Mouse (Mus musculus) thymus, postnatal 0 days (tissue): ENCODE measurements around the gene Psma5. TPM values are rescaled to one million over a fixed set of nuclear protein-coding genes. Genes with fewer than 3 reads are reported as not detected.

Experiments
- DNase-seq: peaks from one replicate; pipeline ENCODE4 v3.0.0-alpha.2; 2015; ENCODE audit warnings: low spot score
- polyA plus RNA-seq: library from polyadenylated mRNA; unstranded; fragments of >200 nt; fragmentation: Nextera tagmentation; extraction: Ambion mirVana; gene quantifications from 2 replicates; pipeline ENCODE4 v1.2.1, GENCODE M21; 2015

Gene Psma5
- polyA plus RNA-seq, 1 experiment from 2014 or later: 311 TPM

DNA sequence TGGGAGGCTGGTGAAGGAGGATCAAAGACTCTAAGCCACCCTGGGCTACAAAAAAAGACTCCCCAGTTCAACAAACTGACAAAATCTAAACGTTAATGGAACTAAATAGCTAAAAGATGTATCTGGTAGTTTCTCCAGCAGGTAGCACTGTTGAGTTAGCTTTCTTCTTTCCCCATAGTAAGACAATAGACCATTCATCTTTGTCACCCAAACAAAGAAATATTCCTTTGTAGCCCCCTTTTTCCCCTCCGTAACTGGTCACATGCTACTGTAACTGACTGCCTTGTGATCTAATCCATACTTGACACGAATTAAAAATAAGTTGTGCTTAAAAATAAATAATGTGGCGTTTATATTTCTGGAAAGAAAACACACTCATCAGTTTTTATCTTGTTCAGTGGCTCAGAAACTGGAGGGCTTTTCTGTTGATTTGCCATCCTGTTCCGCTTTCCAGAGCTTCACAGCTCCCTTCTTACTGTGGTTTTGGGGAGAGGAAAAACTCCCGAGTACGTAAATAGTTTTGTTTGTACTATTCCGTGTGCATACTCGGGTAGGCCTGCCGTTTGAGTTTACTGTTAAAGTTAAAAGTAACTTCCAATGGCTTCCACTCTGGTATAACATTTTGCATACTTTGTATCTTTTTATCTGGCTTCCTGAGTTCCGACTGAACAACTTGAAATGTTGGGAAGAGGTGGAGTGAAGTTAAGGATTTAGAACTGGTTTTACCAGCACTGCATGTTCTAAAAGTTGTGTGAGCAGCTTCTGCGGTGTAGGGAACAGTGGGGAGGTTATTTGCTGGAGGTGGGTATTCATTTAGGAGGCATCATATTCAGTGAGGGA lies 25.9 kb downstream of the Psma5 start:
- DNase-seq: peak; percentile 62

- no peak for DNase-seq
Measured at GRCm38 (mm10) chr3:108283241-108283561, 26.5 kb downstream of the Psma5 start.

- DNase-seq: peak; percentile 91
Measured at GRCm38 (mm10) chr3:108283781-108284601, 27.3 kb downstream of the Psma5 start, which contains the start of gene Sort1. Sort1 (plus strand) TSS chr3:108284082.

DNA sequence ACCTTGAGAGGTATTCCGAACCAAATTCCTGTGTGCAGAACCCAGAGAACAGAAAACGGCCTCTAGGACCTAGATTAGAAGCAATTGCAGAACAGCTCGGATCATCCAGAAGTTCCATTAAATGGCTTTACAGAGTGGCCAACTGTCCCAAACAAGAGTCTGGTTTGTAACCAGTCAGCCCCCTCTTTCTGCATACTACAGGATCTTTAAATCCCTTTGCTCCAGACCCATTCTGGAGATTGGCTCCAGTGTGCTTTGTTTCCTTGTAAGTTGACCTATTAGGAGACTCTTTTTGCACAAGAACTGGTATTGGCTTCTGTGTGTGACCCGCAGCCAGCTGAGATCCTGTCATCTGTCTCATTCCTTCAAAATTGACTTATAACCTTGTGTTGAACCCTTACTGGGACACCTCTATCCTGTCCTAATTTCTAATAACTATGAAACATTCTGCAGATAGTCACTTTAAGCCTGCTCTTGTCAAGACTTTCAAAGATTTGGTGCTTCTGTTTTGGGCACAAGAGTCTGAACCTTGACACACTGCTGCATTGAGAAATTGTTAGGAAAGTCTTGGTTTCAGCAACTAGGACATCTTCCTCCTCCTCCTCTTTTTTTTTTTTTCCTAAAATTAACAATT lies 28.5 kb downstream of the Psma5 start:
- no peak for DNase-seq

GRCm38 (mm10) chr3:108286671-108287439 lies 30.1 kb downstream of the Psma5 start:
- no peak for DNase-seq

DNA sequence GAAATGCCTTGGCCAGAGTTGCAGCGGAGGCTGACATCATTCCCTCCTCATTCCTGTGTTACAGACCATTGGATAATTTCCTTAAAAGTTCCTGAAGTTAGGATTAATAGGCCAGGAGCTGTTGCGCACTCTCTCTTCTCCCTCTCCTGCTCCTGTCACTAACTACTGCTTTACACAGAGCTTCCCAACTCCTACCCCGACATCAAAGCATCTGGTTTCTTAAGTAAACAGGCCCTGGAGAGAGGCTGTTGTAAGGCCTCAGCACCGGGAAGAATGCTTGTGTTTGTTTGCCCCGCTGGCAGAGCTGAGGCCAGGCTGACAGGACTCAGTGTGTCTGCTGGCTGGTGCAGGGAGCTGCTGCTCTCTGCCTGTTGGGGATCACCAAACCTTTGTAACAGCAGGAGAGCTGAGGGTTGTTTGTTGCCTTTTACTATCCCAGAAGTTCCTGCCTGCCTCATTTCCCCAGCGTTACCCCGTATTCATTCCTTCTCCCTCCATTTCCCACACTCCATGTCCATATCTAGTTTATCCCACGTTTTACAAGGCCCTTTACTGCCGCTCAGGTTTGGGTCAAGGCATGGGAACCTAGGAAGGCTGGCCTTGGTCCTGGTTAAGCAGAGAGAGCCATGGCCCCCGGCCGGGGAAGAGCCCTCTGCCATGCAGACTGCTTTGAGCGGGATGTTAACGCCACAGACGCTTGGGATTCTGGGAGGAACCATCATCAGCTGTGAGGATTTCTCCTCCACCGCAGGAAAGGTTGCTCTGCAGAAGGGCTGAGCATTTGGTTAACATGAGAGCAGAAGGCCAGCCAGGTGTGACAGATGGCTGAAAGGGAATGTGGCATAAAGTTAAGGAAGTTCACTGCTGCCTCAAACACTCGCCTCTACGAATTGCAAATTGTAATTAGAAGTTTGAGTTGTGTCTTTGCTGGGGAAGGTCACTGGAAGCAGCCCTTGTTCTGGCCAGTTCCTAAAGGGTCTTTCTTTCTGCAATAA lies 31.4 kb downstream of the Psma5 start:
- DNase-seq: no peak

GRCm38 (mm10) chr3:108289311-108290130 lies 32.8 kb downstream of the Psma5 start:
- no peak for DNase-seq

- DNase-seq: no peak
Measured at GRCm38 (mm10) chr3:108291036-108291799, 34.5 kb downstream of the Psma5 start.

- DNase-seq: no peak
Measured at GRCm38 (mm10) chr3:108294398-108294797, 37.7 kb downstream of the Psma5 start.

DNA sequence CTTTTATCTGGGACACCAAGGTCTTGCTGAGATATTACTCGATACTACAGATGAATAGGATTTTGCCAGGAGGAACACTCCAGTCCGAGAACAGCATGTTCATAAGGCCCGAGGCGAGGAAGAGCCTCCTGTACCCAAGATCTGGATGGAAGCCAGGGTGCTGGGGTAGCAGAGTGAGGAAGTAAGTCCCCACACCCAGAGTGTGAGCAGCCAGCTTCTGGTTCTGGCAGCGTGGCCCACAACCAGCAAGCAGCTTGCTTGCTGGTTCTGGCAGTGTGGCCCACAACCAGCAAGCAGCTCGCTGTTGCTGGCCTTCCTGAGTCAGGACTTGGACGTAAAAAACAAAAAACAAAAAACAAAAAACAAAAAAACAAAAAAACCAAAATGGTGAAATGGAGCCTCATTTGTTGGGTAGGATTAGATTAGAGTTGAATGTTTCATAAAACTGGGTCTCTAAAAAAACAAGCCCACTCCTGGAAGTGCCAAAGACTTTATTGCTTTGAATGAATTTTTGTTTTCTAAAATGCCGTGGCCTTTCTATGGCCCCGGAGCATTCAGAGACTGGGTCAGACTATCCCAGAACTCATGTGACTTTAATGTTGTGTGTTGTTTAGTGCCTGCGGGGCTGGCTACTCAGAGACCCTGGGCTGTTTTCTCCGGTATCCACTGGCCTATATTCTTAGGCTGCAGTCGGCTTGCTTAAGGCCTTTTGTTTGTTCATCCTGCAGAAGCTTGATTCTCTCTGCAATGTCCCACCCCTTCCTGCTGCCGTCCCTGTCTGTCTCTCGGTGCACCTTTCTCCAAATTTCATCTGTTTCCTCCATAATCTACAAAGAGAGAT lies 38.9 kb downstream of the Psma5 start:
- peak; percentile 7 for DNase-seq

DNA sequence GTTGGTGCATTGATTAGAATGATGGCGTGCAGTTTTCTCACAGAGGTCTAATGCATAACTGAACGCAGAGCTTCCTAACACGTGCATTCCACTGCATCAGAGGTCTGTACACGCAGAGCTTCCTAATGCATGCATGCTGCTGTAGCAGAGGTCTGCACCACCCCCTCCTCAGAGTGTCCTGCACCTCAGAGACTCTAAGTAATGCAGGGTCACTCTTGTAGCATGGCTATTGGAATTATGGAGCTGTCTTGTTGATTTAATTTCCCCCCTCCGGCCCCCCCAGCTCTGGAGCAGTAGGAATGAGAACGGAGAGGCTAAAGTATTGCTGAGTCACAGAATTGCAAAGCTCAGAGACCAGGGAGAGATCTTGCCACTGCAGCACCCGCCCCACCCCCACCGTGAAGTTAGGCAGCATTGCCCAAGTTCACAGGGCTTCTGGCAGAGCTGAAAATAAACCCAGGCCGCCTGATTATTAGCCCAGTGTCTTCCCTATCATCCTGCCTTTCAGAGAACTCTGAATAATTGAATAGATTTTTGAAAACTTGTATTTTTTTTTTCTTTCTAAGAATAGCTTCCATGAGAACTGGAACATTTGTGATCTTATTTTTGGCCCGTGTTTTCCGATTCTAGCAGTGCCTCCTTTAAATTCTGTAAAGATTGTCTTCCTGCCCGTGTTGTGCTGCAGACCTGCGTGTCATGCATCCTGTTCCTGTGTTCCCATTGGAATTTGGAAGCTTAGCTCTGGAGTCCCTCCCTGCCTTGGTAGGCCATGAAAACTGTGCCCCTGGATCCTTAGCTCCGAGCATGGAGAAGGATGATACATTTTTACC lies 39.7 kb downstream of the Psma5 start:
- peak; percentile 36 for DNase-seq

GRCm38 (mm10) chr3:108297050-108297419 lies 40.3 kb downstream of the Psma5 start:
- DNase-seq: no peak

DNA sequence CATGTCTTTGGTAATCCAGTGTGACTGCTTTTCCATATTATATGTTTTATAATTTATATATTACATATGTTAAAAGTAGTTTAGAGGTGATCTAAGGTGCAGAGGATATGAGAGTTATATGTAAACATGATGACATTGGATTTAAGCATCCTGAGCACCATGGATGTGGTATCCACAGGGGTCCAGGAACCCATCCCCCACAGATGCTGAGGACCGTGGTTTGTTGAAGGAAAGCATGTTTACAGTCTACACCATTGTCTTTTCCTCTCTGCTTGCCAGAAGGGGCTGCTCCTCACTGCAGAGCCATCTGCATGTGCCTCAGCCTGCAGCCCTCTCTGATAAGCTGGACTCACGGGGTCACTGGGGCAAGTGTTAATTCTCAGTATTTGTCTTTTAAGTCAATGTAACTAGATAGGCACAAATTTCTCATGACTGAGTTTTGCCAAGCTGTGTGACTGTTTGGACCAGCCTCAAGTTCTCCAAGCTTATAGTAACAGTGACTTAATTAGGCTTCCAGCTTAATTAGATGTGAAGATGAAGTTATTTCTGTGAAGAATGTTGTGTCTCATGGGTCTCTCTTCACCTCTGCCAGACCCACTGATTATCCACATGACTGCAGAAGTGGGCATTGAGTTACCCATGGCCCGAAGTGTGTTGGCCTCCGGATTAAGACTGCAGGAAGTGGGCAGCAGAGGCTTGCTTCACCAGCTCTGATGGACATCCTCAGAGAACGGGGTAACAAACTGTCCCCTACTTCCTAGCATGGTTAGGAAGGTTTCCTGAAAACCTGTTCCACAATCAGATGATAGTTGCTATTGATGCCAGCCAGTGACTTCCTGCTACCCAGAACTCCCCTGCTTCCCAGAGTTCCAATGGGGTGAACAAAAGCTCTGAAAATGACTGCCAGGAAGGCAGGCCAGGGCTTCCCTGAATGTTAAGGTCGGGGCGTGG lies 41.2 kb downstream of the Psma5 start:
- DNase-seq: no peak

DNA sequence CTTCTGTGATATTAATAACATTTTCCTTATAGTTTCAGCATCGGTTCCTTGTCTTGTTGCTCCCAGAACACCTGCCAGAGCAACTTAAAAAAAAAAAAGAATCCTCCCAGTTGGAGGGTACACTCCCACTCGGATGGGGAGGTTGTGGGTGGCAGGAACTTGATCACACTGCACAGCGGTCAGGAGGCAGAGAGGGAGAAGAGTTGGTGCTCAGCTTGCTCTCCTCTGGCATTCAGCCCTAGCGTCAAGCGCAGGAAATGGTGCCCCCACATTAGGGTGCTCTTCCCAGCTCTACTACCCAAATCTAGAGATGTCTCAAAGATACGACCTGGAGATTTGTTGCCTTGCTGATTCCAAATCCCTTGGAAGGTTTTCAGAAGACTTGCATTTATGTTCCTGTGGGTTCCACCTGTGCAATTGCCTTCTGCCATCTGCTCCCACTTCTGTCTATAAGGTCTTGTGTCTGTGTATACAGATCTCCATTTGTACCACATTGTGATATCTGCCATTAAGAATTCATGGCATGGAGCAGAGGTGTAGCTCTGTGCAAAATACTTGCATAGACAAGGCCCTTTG lies 43.8 kb downstream of the Psma5 start:
- DNase-seq: no peak

DNA sequence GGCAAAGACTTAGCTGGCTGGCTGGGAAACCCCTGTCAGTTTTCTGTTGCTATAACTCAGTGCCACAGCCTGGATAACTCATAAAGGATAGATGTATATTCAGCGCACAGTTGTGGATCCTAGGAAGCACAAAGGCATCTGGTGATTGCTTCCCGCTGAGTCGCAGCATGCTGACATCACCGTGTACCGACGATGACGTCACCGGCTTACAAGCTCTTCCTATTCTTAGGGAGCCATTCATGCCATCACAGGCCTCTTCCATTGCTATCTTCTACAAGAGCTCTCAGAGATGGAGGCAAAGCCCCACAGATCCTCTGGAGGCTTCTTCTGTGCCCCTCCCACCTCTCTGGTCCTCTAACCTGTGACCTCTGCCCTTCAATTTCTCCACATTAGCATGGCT lies 47.0 kb downstream of the Psma5 start:
- no peak for DNase-seq
